Mouse (Mus musculus): ENCODE measurements around the gene Adgrl4.

Gene Adgrl4

GRCm38 (mm10) chr3:151437693-151438092, at the start of gene Adgrl4:
TSS of gene Adgrl4 (plus strand) at chr3:151437887.
- DNase-seq (ENCODE audit: low spot score) = no peak

- DNase-seq (ENCODE audit: low spot score) = no peak
Observed at GRCm38 (mm10) chr3:151390912-151391311, 46.8 kb upstream of the Adgrl4 start.

- no peak for DNase-seq (ENCODE audit: low spot score)
Observed at GRCm38 (mm10) chr3:151392891-151393290, 44.8 kb upstream of the Adgrl4 start.

- DNase-seq (ENCODE audit: low spot score) = no peak
Observed at GRCm38 (mm10) chr3:151393330-151393729, 44.4 kb upstream of the Adgrl4 start.

GRCm38 (mm10) chr3:151399270-151399669, 38.4 kb upstream of the Adgrl4 start:
- DNase-seq (ENCODE audit: low spot score) = no peak

- DNase-seq (ENCODE audit: low spot score) = no peak
Observed at GRCm38 (mm10) chr3:151411031-151411430, 26.7 kb upstream of the Adgrl4 start.

- no peak for DNase-seq (ENCODE audit: low spot score)
Observed at GRCm38 (mm10) chr3:151411488-151411887, 26.2 kb upstream of the Adgrl4 start.

- no peak for DNase-seq (ENCODE audit: low spot score)
Observed at GRCm38 (mm10) chr3:151416931-151417330, 20.8 kb upstream of the Adgrl4 start.

GRCm38 (mm10) chr3:151417688-151418572, 19.8 kb upstream of the Adgrl4 start:
- DNase-seq (ENCODE audit: low spot score) = no peak

- DNase-seq (ENCODE audit: low spot score) = no peak
Observed at GRCm38 (mm10) chr3:151424326-151425207, 13.1 kb upstream of the Adgrl4 start.

- DNase-seq (ENCODE audit: low spot score) = no peak
Observed at GRCm38 (mm10) chr3:151430106-151430505, 7.6 kb upstream of the Adgrl4 start.

- DNase-seq (ENCODE audit: low spot score) = no peak
Observed at GRCm38 (mm10) chr3:151431507-151431906, 6.2 kb upstream of the Adgrl4 start.

GRCm38 (mm10) chr3:151438364-151438763, 677 bp downstream of the Adgrl4 start:
- no peak for DNase-seq (ENCODE audit: low spot score)

- DNase-seq (ENCODE audit: low spot score) = no peak
Observed at GRCm38 (mm10) chr3:151439976-151440375, 2.3 kb downstream of the Adgrl4 start.

GRCm38 (mm10) chr3:151442026-151442425, 4.3 kb downstream of the Adgrl4 start:
- no peak for DNase-seq (ENCODE audit: low spot score)

- DNase-seq (ENCODE audit: low spot score) = no peak
Observed at GRCm38 (mm10) chr3:151443486-151443885, 5.8 kb downstream of the Adgrl4 start.

GRCm38 (mm10) chr3:151444284-151444683, 6.6 kb downstream of the Adgrl4 start:
- DNase-seq (ENCODE audit: low spot score) = no peak

GRCm38 (mm10) chr3:151445936-151446335, 8.2 kb downstream of the Adgrl4 start:
- no peak for DNase-seq (ENCODE audit: low spot score)

GRCm38 (mm10) chr3:151454985-151455701, 17.5 kb downstream of the Adgrl4 start:
- DNase-seq (ENCODE audit: low spot score) = no peak

- no peak for DNase-seq (ENCODE audit: low spot score)
Observed at GRCm38 (mm10) chr3:151459430-151460190, 21.9 kb downstream of the Adgrl4 start.

- DNase-seq (ENCODE audit: low spot score) = no peak
Observed at GRCm38 (mm10) chr3:151465215-151465614, 27.5 kb downstream of the Adgrl4 start.

All from testis, postnatal 10 days (tissue).